Mouse (Mus musculus) liver, embryonic 16.5 days (tissue): ENCODE data around the gene Tmcc3. TPM values are rescaled to one million over a fixed set of nuclear protein-coding genes. Genes with fewer than 3 reads are reported as not detected.

Experiments used
- ATAC-seq: fragments of 200-750 bp; cut with Nextera tagmentation; 2 replicates; pipeline ENCODE4 v1.8.0; 2017; ENCODE audit warnings: low read depth, mild to moderate bottlenecking, moderate number of reproducible peaks, moderate library complexity
- H3K27ac ChIP-seq: fragments of 300-500 bp; sonication (generic); 2 replicates; pipeline ENCODE4 v1.5.1; 2014; ENCODE audit warnings: mild to moderate bottlenecking, low read length
- H3K27me3 ChIP-seq: fragments of 300-500 bp; sonication (generic); 2 replicates; pipeline ENCODE4 v1.6.1; 2014; ENCODE audit warnings: low read depth, low read length, mixed read lengths; ENCODE audit not compliant: control insufficient read depth, insufficient read depth
- H3K36me3 ChIP-seq: fragments of 300-500 bp; sonication (generic); 2 replicates; pipeline ENCODE4 v1.6.1; 2014; ENCODE audit warnings: mild to moderate bottlenecking; ENCODE audit not compliant: control insufficient read depth, insufficient read depth
- H3K4me1 ChIP-seq: fragments of 300-500 bp; sonication (generic); 2 replicates; pipeline ENCODE4 v1.6.1; 2014; ENCODE audit warnings: low read depth, low read length, mixed read lengths; ENCODE audit not compliant: control insufficient read depth
- H3K4me2 ChIP-seq: fragments of 300-500 bp; sonication (generic); 2 replicates; pipeline ENCODE4 v1.6.1; 2014; ENCODE audit warnings: low read depth, low read length, mixed read lengths
- H3K4me3 ChIP-seq: fragments of 300-500 bp; sonication (generic); 2 replicates; pipeline ENCODE4 v1.5.1; 2014; ENCODE audit warnings: low read depth, mild to moderate bottlenecking, low read length
- H3K9ac ChIP-seq: fragments of 300-500 bp; sonication (generic); 2 replicates; pipeline ENCODE4 v1.6.1; 2014; ENCODE audit warnings: low read depth, low read length
- H3K9me3 ChIP-seq: fragments of 300-500 bp; sonication (generic); replicated peaks from 2 replicates; pipeline ENCODE4 v1.6.1; 2016; ENCODE audit warnings: low read length; ENCODE audit not compliant: control insufficient read depth
- WGBS: fragments of 180-500 bp; shearing (Covaris S2); extraction: QIAGEN DNeasy Blood & Tissue Kit; methylation state at CpG from one replicate; pipeline ENCODE4 v1.1.7; 2014; ENCODE audit not compliant: insufficient replicate concordance; 5-methylcytosine and 5-hydroxymethylcytosine counted together
- polyA plus RNA-seq: library from polyadenylated mRNA; unstranded; fragments of >200 nt; fragmentation: Nextera tagmentation; extraction: Ambion mirVana; gene quantifications from 2 replicates; pipeline ENCODE4 v1.2.1, GENCODE M21; 2015

The Tmcc3 gene
- polyA plus RNA-seq, 1 experiment from 2014 or later = 6.7 TPM

DNA sequence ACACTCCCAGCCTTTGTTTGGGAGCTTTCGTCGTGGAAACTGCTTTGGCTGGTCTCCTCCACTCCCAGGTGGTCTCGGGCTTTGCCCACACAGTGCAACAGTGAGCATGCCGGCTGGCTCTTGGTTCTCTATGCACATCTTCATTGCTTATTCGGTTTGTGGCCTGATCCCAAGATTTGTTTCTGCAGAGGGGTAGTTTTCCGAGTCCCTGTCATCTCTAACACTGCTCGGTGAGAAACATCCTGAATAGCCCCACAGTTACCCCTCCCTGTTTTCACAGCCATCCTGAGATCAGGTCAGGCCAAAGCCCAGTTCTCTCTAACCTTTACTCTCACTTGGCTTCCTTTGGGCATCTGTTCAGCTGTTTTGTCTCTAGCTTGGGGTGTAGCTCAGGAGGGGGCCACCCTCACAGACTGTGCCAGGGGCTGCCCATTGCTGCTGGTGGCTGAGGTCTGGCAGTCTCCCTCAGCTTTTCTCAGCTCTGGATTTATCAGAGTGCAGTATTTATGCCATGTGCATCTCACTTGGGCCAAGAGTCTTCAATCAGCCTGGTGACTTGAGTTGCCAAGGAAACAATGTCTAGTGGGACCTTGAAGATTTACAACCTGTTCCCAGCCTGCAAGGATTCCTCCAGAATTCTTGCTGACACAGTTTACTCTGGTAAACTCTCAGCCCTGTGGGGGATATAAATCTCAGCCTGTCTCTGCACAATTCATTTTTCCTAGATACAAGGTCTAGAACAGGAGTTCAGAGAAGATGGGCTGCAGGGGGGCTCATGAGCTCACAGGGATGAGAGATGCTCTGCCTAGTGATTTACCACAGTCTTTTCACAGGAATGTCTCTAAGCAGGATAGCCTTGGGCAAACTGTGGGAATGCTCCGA is 102.3 kb downstream of the Tmcc3 start:
- WGBS = 51% methylated on average over 8 of the region's 8 CpGs
- no peak overlapping the region for H3K4me2 ChIP-seq
- no peaks in the 10 kb centered on the region for H3K27me3 ChIP-seq
- no peaks in the 10 kb centered on the region for H3K36me3 ChIP-seq
- H3K9ac ChIP-seq = no peak overlapping the region
- H3K9me3 ChIP-seq = no peaks in the 10 kb centered on the region
- no peak overlapping the region for H3K4me3 ChIP-seq
- no peaks in the 10 kb centered on the region for H3K4me1 ChIP-seq
- H3K27ac ChIP-seq = no peak overlapping the region
- ATAC-seq = no peak

DNA sequence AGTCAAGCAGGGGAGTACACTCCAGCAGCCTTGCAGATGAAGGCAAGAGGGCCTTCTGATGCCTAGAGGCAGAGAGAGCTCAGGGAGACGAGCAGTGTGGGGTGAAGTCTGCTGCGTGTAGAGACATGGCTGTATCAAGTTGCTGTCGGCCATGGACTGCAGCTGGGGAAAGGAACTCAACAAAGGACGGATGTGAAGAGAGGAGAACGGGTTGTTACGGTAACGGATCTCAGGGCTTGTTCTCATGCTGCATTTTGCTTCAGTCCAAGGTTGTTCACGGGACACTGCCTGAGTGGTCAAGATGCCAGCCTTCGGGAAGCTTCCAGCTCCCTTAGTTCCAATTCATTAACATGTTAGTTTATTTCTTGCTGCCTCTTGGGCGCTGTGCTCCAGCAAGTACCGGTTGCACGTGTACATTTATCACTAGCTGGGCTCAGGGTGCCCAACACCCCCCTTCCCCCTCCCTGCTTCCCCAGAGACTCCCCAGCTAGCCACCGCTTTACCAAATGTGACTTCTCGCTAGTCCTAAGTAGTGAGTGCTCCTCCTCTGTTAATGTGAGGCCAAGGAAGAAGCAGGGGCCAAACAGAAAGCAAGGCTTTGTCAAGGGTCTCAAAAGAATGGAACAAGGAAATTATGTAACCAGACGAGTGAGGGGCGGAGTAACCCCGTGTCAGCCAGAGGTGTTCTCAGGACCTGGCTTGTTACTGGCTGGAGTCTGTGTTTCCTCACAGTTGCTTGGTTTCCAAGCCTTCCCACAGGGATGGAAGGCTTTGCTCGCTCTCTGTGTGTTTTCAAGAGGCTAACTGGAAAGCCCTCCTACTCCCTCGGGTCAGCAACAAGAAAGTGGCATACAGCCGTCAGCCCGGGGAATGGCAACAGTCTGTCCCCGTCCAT is 104.4 kb downstream of the Tmcc3 start:
- Histone ChIP-seq H3K27me3 (no peaks in the 10 kb centered on the region), H3K9me3 (no peaks in the 10 kb centered on the region), H3K4me1 (no peaks in the 10 kb centered on the region), H3K27ac (no peak overlapping the region), H3K9ac (no peak overlapping the region), H3K4me2 (no peak overlapping the region), H3K36me3 (no peaks in the 10 kb centered on the region), H3K4me3 (no peak overlapping the region)
- no peak for ATAC-seq
- WGBS = 43% methylated on average over 22 of the region's 22 CpGs

DNA sequence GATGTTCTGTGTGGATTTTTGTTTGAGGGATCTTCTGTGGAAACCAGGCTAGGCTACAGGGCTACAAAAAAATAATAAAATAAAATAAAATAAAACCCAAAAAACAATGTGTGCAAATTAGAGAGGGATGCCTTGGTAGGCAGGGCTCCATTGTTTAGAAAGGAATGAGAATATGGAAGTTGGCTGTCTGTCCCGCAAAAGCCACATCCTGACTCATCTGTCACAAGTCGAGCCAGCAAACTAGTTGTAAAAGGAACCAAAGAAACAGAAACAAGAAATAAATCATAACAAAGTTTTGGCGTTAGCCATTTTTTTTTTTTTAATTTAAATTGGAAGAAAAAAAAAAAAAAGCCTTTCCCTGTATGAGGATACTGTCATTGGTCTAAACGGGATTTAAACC is 105.9 kb downstream of the Tmcc3 start:
- Histone ChIP-seq H3K4me1 (no peaks in the 10 kb centered on the region), H3K36me3 (no peaks in the 10 kb centered on the region), H3K9ac (no peak overlapping the region), H3K4me2 (no peak overlapping the region), H3K4me3 (no peak overlapping the region), H3K27me3 (no peaks in the 10 kb centered on the region), H3K27ac (no peak overlapping the region), H3K9me3 (no peaks in the 10 kb centered on the region)
- no peak for ATAC-seq
- WGBS = 21% methylated on average over 4 of the region's 4 CpGs

DNA sequence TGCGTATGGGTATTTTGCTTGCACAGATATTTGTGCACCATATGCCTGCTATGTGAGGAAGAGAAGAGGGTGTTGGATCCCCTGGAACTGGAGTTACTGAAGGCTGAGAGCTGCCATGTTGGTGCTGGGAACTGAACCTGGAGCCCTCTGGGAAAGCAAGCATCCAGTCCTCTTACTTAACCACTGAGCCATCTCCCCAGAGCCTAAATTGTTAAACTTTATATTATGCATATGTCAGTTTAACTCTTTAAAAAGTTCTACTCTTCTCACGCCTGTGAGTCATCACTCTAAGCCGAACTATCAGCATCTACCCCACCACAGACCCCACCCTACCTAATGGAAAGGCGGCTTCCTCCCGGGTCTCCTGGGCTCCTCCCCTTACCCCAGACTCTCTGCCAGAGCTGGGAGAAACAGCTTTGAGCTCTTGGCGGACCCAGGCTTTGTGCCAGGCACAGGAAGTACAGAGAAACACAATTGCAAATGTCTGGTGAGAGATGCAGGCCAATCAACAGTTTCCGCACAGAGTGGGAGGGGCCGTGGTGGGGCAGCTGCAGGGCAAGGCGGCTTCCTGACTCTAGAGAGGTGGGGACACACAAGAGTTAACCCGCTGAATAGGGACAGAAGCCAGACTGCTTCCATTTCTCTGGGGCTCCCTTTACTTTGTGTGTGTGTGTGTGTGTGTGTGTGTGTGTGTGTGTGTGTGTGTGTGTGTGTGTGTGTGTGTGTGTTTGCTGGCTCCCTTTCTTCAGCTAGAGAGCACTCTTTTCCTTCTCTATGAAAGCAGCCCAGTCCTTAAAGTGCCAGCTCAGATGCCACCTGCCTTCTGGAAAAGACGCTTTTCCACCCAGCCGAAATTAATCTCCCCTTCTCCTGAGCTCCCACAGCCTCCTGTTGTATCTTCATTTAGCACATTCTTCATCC is 114.5 kb downstream of the Tmcc3 start:
- Histone ChIP-seq H3K9ac (no peak overlapping the region), H3K27ac (no peak overlapping the region), H3K4me1 (no peaks in the 10 kb centered on the region), H3K36me3 (no peaks in the 10 kb centered on the region), H3K4me3 (no peak overlapping the region), H3K9me3 (no peaks in the 10 kb centered on the region), H3K27me3 (no peaks in the 10 kb centered on the region), H3K4me2 (no peak overlapping the region)
- WGBS = 28% methylated on average over 12 of the region's 12 CpGs
- ATAC-seq = peak; percentile 47; the same call in 1 of the 2 replicates

DNA sequence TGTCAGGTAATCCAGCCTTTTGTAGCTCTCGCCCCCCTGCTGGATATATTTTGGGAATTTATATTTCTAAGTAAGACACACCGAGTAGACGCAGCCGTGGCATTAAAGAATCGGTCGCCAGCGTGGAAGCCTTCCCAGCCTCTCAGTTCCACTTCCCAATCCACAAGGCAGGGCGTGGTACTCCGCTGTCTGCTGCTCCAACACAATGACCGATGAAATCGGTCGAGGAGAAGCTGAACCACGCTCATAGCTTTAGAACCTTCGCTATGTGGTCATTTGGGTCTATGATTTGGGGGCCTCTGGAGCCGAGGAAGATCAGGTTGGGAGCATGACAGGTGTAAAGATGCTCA is 115.1 kb downstream of the Tmcc3 start:
- no peak overlapping the region for H3K27ac ChIP-seq
- H3K4me2 ChIP-seq = no peak overlapping the region
- no peak overlapping the region for H3K4me3 ChIP-seq
- H3K9me3 ChIP-seq = no peaks in the 10 kb centered on the region
- no peaks in the 10 kb centered on the region for H3K27me3 ChIP-seq
- no peak overlapping the region for H3K9ac ChIP-seq
- ATAC-seq = no peak
- H3K4me1 ChIP-seq = no peaks in the 10 kb centered on the region
- H3K36me3 ChIP-seq = no peaks in the 10 kb centered on the region
- WGBS = 78% methylated on average over 15 of the region's 15 CpGs

DNA sequence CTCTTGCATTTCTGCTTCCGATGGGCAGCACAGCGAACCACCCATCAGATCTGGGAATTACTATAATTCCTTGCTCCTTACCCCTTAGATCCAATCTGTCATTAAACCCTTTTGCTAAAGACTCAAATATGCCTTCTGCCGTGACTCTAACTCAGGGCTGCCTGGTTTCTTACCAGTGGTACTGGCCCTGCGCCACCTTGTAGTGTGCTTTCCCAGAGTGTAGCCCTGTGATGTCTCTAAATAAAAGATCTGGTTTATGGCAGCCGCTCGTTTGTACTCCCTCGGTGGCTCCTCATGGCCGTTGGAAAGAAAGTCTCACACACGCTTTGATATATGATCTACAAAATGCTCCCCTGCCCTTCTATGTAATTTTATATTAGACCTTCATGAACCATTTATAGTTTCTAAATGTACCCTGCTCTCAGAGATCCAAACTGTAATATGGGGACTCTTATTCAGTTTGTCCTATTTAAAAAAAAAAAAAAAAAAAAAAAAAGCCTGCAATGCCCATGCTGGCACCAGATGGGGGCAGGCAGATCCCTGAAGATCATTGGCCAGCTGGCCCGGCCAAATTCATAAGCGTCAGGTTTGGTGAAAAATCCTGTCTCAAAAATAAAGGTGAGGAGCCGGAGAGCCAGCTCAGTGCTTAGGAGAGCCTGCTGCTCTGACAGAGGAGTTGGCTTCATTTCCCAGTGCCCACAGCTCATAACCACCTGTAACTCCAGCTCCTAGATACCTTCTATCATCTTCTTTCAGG is 116.6 kb downstream of the Tmcc3 start:
- Histone ChIP-seq H3K27ac (no peak overlapping the region), H3K4me1 (no peaks in the 10 kb centered on the region), H3K9me3 (no peaks in the 10 kb centered on the region), H3K36me3 (no peaks in the 10 kb centered on the region), H3K4me2 (no peak overlapping the region), H3K9ac (no peak overlapping the region), H3K27me3 (no peaks in the 10 kb centered on the region), H3K4me3 (no peak overlapping the region)
- 67% methylated on average over 12 of the region's 12 CpGs for WGBS
- no peak for ATAC-seq

DNA sequence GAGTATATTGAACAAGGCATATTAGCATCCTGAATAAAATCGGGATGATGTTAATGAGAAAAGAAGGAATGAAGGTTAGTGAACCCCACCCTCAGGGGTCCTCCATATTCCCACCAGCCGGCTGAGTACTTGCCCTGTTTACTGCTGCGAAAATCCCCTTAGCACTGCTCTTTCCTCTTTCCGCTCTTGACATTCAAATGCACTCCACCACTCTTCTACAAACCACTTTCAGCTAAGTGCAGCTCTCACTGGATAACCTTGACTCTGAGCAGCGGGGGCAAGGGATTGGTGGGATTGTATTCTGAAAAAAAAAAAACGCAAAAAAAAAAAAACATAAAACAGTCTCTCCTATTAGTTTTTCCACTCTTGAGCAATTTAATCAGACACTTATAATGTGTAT is 118.8 kb downstream of the Tmcc3 start:
- no peaks in the 10 kb centered on the region for H3K36me3 ChIP-seq
- 68% methylated on average over 6 of the region's 6 CpGs for WGBS

DNA sequence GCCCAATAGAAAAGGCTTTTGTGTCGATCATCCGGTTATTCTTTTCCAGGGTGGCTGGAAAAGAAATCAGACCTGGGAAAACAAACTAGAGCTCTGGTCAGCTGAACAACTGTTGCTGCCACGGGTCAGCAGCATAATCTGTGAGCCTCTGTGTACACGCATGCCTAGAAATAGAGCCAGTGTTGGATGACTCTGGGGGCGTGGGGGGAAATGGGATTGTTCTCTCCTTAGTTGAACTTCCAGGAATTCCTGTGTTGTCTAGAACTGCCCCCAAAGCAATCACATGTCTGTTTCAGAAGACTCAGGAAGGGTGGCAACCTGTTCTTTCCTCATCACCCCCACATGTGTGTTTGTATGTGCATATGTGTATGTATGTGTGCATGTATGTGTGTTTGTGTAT is 121.2 kb downstream of the Tmcc3 start:
- ATAC-seq = no peak
- H3K4me3 ChIP-seq = no peak overlapping the region
- no peaks in the 10 kb centered on the region for H3K9me3 ChIP-seq
- H3K9ac ChIP-seq = no peak overlapping the region
- no peaks in the 10 kb centered on the region for H3K27me3 ChIP-seq
- 61% methylated on average over 5 of the region's 5 CpGs for WGBS
- no peak overlapping the region for H3K27ac ChIP-seq
- H3K36me3 ChIP-seq = no peaks in the 10 kb centered on the region
- H3K4me2 ChIP-seq = no peak overlapping the region
- H3K4me1 ChIP-seq = no peaks in the 10 kb centered on the region

More for the DNA sequence above, 118.8 kb downstream of the Tmcc3 start:
- H3K9me3 ChIP-seq = no peaks in the 10 kb centered on the region
- no peak for ATAC-seq
- H3K27me3 ChIP-seq = no peaks in the 10 kb centered on the region
- H3K27ac ChIP-seq = no peak overlapping the region
- H3K4me1 ChIP-seq = no peaks in the 10 kb centered on the region
- no peak overlapping the region for H3K4me3 ChIP-seq
- H3K9ac ChIP-seq = no peak overlapping the region
- H3K4me2 ChIP-seq = no peak overlapping the region
